Mouse (Mus musculus) cortical plate, adult 2 months (tissue): ENCODE data around the gene Zp1. TPM values are rescaled to one million over a fixed set of nuclear protein-coding genes. Genes with fewer than 3 reads are reported as not detected.

ENCODE experiments used
- H3K27ac ChIP-seq: fragments of 200-500 bp; 2 replicates; pipeline ENCODE4 v1.5.1; 2012; ENCODE audit warnings: low read length, control low read depth, inconsistent platforms; ENCODE audit not compliant: insufficient read depth
- H3K4me1 ChIP-seq: fragments of 200-500 bp; 2 replicates; pipeline ENCODE4 v1.6.1; 2011; ENCODE audit warnings: low read length; ENCODE audit not compliant: control insufficient read depth, insufficient read depth
- H3K4me3 ChIP-seq: fragments of 200-500 bp; 2 replicates; pipeline ENCODE4 v1.5.1; 2011; ENCODE audit warnings: mild to moderate bottlenecking, low read length, control low read depth; ENCODE audit not compliant: insufficient read depth
- CTCF ChIP-seq: fragments of 200-500 bp; IDR thresholded peaks from 2 replicates; pipeline ENCODE4 v1.5.1; 2011; ENCODE audit warnings: mild to moderate bottlenecking, control low read depth, low read length; ENCODE audit not compliant: insufficient read depth; ENCODE audit errors: extremely low read depth
- POLR2A ChIP-seq: fragments of 200-500 bp; IDR thresholded peaks from 2 replicates; pipeline ENCODE4 v1.6.1; 2011; ENCODE audit warnings: mild to moderate bottlenecking, low read length, control low read depth; ENCODE audit not compliant: insufficient read depth; ENCODE audit errors: extremely low read depth
- polyA plus RNA-seq: library from polyadenylated mRNA; depleted of rRNA; stranded (reverse); fragments of >200 nt; gene quantifications from 2 replicates; pipeline ENCODE4 v1.2.3, GENCODE M21; 2012

Zp1 gene
- polyA plus RNA-seq, 1 experiment = not detected

DNA sequence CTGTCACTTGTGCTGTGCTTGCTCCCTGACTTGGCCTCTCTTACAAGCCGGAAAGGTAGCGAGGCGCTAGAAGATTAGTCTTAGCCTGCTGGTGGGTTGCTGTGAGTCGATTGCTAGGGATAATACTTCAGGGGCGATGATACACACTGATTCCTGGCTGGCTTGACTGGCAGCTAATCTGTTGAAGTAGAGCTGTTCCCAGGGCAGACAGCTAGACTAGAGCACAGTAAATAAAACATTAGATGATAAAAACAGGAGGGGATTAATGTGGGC, 14.8 kb downstream of the Zp1 start:
- TF ChIP-seq CTCF (no peak), POLR2A (no peak)
- Histone ChIP-seq H3K27ac (peak overlapping the region; percentile 66), H3K4me3 (no peak overlapping the region), H3K4me1 (no peaks in the 10 kb centered on the region; the same call in 1 of the 2 replicates)

DNA sequence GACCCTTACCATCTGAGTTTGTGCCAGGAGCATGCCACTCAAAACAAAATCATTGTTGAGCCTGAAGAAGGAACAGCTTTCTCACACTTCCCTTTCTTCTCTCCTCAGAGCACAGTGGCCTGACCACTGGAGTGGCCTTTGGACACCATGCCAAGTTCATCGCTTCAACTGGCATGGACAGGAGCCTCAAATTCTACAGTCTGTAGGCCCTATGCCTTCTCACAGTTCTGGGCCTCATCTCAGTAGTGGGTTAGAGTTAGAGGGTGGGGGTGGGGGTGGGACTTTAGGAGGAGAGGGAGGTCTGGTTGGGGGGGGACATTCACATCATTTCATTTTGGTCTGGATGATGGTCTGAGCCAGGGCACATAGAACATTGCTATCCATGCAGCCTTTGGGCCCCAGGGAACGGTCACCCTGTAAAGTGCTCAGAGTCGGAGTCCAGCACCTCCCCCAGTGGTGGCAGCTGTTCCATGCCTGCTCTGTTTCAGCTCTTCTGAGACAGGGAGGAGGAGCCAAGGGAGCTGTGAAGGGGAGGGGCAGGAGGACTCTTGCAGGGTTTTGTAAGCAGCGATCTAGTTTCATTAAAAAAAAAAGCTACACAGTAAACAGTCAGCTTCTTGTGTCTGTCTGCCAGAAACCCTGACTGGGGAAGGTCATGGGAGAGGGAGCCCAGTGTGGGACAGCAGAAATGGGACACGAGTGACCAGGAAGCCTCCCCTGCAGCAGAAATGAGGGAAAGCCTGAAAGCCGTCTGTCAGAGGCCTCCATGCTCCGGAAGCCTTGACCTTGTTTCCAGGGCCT, 15.3 kb downstream of the Zp1 start:
- Histone ChIP-seq H3K4me1 (no peaks in the 10 kb centered on the region; the same call in 1 of the 2 replicates), H3K27ac (peak overlapping the region; percentile 66), H3K4me3 (no peak overlapping the region)
- 0 out of 2 replicates have a peak, but pooled peaks have one; percentile 8 for TF ChIP-seq POLR2A
- no peak for TF ChIP-seq CTCF

DNA sequence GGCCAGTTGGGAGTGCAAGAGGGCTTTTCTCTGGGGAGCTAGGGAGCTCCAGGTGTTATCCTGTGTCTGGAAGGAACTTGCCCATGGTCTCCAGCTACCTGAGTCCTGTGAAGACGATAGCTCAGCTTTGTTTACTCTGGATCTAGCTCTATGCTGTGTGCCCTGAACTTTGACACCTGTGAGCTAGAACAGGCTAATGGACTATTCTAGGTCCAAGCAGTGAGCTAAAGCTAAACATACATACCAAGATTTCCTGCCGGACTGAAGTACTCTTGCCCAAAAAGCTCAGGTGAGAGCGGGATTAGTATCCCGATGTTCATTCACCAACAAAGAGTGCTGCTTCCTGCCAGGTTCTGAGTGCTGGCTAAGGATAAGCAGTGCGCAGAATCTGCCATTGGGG, 15.9 kb downstream of the Zp1 start:
- Histone ChIP-seq H3K27ac (no peak overlapping the region), H3K4me1 (no peaks in the 10 kb centered on the region; the same call in 1 of the 2 replicates), H3K4me3 (no peak overlapping the region)

DNA sequence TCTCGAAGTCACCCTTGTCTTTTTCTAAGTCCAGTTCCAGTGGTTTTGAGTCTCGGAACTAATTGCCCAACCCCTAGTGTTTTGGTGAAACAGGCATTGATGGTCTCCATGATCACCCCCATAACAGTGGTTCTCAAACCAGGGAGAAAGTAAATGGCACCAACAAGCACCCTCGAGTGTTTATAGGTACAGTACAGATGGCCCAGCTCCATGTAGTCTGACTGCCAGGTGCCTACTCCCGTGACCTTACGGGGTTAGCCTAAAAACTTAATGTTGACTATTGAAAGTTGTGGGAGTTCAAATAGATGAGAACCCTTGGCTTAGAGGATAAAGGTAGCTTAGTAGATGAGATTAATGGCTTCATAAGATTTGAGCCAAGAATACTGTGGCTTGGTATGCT, 19.4 kb downstream of the Zp1 start:
- peaks cover 5% of the 10 kb centered on the region; the same call in 1 of the 2 replicates for H3K4me1 ChIP-seq
- no peak for TF ChIP-seq CTCF
- TF ChIP-seq POLR2A = no peak

More for the DNA sequence above, 15.9 kb downstream of the Zp1 start:
- TF ChIP-seq POLR2A (no peak), CTCF (no peak)

DNA sequence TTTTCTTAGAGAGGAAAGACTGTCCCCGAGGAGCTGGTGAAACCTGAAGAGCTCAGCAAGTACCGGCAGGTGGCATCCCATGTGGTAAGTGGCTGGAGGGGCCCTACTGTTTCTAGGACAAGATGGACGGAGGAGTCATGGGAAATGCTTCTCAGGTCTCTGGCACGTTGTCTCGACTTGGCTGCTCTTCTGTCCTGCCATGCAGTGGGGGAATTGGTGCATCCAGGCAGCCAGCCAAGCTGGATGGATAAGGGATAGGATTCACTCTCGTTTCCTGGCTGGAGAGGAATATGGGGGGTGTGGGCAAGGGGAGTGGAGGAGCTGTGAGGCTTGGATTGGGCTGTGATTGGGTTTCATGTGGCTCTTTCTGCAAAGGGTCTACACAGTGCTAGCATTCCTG, 20.1 kb downstream of the Zp1 start:
- TF ChIP-seq POLR2A = no peak
- no peak for TF ChIP-seq CTCF
- Histone ChIP-seq H3K4me1 (peaks cover 5% of the 10 kb centered on the region; the same call in 1 of the 2 replicates), H3K27ac (no peak overlapping the region), H3K4me3 (no peak overlapping the region)

More for the DNA sequence above, 19.4 kb downstream of the Zp1 start:
- no peak overlapping the region for H3K4me3 ChIP-seq
- H3K27ac ChIP-seq = no peak overlapping the region

DNA sequence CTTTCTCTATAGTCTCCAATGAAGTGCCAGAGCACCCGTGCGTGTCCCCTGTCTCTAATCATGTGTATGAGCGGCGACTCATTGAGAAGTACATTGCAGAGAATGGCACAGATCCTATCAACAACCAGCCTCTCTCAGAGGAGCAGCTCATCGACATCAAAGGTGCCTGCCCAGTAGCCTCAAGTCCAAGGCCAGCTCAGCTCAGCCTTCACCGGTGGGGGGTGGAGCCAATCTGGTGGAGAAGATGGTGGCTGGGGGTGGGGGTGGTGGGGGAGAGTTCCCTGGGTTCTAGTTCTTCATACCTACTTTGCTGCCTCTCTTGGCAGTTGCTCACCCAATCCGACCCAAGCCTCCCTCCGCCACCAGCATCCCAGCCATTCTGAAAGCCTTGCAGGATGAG, 22.9 kb downstream of the Zp1 start:
- H3K27ac ChIP-seq = no peak overlapping the region

DNA sequence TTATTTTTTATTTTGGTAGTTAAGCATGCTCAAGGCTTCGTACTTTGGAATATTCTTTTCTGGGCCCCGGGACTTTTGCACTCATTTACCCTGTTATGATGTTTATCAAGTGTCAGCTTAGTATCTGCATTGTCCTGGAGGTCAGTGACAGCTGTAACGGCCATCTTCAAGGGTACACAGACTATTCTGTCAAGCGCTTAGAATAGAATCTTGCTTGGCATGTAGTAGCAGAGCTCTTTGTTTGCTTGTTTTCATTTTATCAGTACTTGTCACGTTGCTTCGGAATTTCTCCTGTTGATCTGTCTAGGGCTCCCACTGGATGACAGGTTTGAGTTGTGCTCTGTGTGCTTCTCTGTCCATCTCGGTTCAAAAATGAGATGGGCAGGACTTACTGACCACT, 23.6 kb downstream of the Zp1 start:
- no peak for TF ChIP-seq POLR2A
- no peak overlapping the region for H3K27ac ChIP-seq
- H3K4me3 ChIP-seq = peak overlapping the region; percentile 95; the same call in 1 of the 2 replicates
- peaks cover 5% of the 10 kb centered on the region; the same call in 1 of the 2 replicates for H3K4me1 ChIP-seq

More for the DNA sequence above, 22.9 kb downstream of the Zp1 start:
- Histone ChIP-seq H3K4me1 (peaks cover 5% of the 10 kb centered on the region; the same call in 1 of the 2 replicates), H3K4me3 (no peak overlapping the region)
- TF ChIP-seq POLR2A (no peak), CTCF (no peak)

DNA sequence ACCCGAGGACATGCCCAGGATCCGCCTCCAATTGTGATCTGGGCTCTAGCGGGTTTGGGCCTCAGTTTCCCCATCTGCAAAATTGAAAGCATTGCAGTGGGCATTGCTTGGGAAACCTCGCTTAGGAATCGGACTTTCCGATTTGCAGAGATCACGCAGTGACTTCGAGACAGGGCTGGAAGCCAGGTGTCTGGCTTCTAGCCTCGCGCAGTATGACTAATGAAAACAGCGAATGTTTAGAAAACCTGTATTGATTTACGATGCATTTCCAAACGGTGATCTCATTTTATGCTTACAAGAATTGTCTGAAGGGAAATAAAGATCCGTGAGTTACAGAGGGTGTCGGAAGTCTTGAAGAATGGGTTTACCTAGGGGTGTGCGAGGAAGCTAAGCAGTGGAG, 24.7 kb downstream of the Zp1 start:
- Histone ChIP-seq H3K4me1 (peaks cover 5% of the 10 kb centered on the region), H3K27ac (peak overlapping the region; percentile 58)

DNA sequence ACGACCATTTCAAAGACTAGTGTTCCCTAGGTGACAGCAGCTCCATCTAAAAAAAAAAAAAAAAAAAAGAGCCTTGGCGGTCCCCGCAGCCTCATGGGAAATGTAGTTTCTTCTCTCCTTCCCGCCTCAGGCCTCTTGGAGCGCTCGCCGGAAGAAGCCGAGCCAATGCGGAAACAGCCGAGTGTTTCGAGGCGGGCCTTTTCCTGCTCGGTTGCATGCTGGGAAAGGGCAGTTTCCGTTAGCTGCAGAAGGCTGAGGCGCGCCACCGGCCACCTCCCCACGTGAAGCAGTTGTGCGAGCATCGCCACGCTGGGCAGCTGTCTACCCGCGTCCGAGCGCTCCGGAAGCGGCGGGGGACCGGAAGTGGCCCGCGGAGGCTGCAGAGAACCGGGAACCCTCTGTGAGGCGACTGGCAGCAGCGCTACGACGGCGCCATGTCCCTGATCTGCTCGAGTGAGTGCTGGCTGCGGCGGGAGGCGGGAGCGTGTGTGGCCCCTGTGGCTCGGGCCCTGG, 25.4 kb downstream of the Zp1 start, which contains the start of gene Prpf19:
Gene Prpf19, plus strand, starts transcription at position 216 of the 513 bp plus-strand sequence.
- TF ChIP-seq CTCF (no peak), POLR2A (peak; percentile 87)

More for the DNA sequence above, 24.7 kb downstream of the Zp1 start:
- H3K4me3 ChIP-seq = peak overlapping the region; percentile 95
- TF ChIP-seq POLR2A = no peak
- no peak for TF ChIP-seq CTCF

DNA sequence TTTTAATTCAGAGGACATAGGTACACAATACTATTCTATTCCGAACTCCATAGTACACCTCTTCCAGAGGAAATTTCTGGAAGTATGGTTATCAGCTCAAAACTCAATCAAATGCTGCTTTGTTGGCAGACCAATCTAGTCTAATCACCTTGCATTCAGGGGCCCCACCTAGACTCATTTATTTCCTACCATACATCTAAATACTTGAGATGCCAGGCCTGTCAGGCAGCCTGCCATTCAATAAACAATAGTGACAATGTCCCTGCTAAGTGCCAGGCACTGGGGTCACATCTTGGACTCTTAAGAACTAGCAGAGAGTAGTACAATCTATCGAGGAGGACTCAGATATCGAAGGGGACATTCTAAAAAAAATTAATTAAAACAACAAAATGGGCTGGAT, 28.2 kb downstream of the Zp1 start:
- TF ChIP-seq POLR2A (no peak), CTCF (no peak)
- H3K27ac ChIP-seq = no peak overlapping the region
- no peak overlapping the region for H3K4me3 ChIP-seq

More for the DNA sequence above, 25.4 kb downstream of the Zp1 start, which contains the start of gene Prpf19:
- peak within 1 kb of the TSS; percentile 58 for H3K27ac ChIP-seq
- peak within 1 kb of the TSS; percentile 95 for H3K4me3 ChIP-seq
- H3K4me1 ChIP-seq = peaks cover 5% of the 10 kb centered on the region

More for the DNA sequence above, 28.2 kb downstream of the Zp1 start:
- H3K4me1 ChIP-seq = peaks cover 4% of the 10 kb centered on the region
